Mouse (Mus musculus): ENCODE measurements at regions not wholly inside any gene's neighbourhood (a gene's known extent, or its start where the extent isn't known, plus 50 kb on each side); places are given as distances from the start of the nearest gene placed in this dataset.
"Not testable (repeated sequence)": the region's sequence is repeated elsewhere in the genome, so short reads cannot be mapped to it uniquely, and the experiment has no call there.

DNA sequence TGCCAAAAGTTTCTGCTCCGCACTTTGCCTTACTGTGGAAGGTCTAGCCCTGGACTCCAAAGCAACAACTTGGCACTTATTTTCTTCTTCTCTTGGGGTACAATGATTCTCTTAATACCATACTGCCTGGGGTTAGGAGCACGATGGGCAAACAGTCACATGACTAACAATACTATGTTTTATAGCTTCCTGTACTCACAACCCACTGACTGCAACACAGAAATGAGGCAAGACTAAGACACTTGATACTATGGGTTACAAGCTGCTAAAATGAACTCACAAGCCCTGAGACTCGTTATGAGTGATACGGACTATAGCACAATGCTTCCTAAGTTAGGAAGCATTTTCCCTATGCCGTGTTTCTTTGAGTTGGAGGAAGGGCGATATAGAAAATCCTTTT is 222.3 kb upstream of the Zpld1 start:
- DNase-seq (ENCODE audit: low spot score in 2 of 2): no peak

DNA sequence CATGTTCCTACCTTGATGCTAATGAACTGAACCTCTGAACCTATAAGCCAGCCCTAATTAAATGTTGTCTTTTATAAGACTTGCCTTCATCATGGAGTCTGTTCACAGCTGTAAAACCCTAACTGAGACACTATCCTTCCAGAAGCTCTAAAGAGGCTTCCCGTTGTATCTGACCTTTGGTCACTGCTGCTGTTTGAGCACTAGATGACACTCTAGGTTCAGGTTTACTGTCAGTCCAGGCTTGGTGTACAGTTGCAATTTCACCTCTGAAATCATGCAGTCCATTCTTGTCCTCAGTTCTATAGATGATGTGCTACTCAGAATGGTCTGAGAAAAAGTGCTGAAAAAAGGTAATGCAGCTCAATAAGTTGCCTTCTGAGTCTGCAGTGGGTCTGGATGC is 221.9 kb upstream of the Zpld1 start:
- DNase-seq (ENCODE audit: low spot score in 2 of 2): no peak

DNA sequence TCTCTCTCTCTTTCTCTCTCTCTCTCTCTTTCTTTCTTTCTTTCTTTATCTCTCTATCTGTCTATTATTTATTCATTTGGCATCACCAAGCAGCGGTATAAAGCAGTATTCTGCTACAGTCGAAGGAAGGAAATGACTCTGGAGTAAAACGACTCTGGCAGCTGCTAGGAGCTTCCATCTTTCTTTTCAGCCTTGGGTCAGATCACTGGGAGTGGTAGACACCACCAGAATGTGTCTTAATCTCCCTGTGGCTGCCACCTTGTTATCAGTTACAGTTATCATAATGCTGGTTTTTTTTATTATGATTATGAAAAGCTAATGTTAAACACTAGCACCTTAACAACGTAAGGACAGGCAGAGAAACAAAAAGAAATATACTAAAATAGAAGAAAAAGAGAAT is 219.2 kb upstream of the Zpld1 start:
- DNase-seq (ENCODE audit: low spot score in 2 of 2): no peak

DNA sequence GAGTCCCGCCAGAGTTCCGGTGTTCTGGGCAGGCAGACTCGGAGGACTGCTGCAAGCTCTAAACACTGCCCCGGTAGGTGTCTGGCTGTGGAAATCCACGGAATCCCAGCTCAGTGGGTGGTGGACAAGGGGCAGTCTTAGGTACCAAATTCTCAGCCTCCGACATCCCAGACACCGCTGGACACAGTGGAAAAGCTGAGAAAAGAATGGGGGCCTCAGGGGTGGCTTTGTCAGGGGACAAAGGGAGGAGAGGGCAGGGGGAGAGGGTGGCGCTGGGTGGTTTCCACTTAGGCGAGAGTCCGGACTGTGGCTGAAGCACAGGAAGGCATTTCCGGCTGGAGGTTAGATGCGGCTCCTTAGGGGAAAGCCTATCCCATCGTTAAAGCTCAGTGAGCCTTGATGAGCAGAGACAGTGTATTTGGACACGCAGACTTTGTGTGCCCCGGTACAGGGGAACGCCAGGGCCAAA is 217.5 kb upstream of the Zpld1 start:
- no peak for DNase-seq (ENCODE audit: low spot score in 2 of 2)

DNA sequence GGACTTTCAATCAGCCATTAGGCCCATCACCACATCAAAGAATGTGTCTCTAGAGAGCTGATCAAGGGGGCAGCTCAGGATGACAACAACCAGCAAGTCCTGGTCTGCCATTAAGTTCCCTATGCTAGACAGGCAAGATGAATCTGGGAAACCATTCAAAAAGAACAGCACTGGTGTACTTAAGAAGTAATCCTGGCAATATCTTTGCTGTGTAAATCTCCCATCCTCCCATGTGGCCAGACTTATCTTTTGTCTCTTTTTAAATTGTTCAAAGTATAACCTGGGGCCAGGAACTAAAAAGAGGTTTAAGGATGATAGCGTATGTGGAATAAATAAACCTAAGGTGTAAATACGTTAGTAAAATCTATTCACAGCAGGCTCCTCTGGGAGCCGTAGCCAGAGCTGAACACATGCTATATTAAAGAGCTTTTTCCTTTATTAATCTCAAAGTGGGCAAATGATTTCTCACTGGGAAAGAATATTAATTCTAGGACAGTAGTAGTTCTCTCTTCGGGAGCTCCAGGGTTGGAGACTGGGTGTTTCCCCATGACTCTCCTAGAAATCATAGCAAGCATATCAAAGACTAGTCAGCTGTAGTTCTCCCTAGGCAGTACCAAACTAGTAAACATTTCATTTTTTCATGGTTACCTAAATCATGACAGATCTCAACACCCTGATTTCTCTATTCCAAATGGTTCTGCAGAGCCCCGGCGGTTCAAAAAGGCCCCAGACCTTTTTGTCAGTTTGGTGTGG is 216.8 kb upstream of the Zpld1 start:
- DNase-seq (ENCODE audit: low spot score in 2 of 2): no peak

DNA sequence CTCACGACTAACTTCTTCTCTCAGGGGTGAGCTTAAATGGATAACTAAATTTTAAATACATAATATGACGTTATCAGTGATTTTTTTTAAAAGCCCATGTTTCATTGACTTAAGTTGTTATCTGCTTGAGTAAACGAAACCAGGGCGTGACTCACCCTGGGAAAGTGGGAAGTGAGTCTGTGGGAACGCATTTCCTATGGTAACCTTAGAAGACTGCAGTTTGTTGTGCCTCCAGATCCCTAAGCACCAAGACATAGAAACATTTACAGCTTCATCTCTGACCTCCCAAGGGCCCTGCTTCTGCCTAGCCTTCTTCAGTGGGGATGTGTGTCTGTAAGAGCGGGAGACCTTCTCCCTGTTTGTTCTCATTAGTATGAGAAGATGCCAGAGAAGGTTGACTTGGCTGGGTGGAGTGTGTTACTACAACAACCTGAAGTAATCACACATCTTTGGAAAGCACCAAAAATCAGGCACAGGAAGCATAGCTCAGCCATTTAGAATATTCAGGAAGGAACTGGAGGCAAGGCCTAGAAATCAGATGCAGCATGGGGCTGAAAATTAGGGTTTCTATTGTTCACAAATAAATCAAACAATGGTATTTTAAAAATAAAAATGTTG is 207.1 kb upstream of the Zpld1 start:
- no peak for DNase-seq (ENCODE audit: low spot score in 2 of 2)

DNA sequence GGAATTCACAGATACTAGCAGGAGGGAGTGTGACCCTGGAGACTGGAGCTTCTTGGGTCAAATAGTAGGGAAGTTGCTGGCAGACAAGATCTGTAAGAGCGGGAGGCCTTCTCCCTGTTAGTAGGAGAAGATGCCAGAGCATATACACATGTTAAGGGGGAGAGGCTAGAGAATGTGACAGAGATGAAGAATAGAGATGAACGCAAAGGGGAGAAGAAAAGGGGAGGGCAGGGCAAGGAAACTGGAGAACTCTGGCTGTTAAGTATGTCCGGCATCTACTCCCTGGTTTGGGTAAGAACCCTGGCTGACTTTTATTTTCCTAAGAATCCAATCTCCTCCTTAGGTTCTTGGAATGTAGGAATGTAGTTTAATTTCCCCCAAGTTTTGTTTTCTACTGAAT is 206.5 kb upstream of the Zpld1 start:
- no peak for DNase-seq (ENCODE audit: low spot score in 2 of 2)

DNA sequence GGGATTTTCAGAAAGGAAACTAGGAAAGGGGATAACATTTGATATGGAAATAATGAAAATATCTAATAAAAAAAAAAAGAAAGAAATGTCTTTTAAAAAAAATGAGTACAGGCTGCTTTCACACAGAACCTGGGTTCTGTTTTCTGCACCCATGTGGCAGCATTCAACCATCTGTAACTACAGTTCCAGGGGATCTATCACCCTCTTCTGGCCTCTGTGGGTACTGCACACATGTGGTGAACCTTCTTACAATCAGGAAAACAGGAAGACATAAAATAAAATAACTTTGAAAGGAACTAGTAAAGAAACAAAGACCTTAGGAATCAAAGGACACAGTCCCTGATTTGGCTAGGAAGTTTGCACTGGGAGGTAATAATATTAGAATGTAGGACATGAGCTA is 205.5 kb upstream of the Zpld1 start:
- DNase-seq (ENCODE audit: low spot score in 2 of 2): no peak

DNA sequence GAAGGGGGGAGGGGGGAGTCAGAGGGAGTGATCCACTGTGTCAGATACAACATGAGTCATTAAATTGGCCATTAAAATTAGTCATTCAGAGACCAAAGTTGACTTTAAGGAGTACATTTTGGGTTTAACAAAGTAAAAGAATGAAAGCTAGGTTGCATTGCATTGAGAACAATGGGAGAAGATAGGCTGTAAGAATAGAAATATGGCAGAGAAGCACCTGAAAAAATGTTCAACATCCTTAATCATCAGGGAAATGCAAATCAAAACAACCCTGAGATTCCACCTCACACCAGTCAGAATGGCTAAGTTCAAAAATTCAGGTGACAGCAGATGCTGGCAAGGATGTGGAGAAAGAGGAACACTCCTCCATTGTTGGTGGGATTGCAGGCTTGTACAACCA is 202.0 kb upstream of the Zpld1 start:
- not testable (repeated sequence) for DNase-seq (ENCODE audit: low spot score in 2 of 2)

DNA sequence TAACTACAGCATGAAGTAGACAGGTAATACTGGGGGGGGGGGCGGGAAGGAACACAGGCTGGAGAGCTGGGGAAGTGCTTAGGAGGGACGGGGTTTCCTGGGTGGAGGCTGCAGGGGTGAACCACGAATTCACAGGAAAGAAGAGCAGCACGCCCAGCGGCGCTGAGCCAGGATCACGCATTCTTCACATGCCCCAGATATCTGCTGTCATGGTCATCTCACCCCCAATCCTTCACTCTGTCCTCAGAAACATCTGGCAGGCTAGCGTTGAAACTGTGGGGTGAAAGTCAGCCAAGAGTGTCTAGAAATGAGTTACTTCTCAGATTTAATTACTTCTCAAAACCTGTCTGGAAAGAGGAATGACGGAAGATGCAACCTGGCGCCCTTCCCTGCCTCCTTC is 197.3 kb upstream of the Zpld1 start:
- no peak for DNase-seq (ENCODE audit: low spot score in 2 of 2)

DNA sequence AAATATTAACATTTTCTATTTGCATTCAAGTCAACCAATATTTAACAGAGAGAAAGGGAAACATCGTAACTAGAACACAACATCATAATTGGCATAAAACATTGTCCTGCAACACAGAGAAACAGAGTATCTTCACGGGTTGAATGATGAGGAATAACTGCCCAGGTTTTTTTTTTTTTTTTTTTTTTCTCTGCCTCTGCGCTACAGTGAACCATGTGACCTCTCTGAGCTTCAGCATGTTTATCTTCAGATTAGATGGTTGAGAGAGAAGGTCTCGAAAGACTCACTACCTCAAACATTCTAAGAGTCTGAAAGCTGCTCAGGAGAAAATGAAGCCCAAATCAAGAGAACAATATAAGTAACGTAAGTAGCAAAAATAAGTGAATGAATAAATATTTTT is 196.4 kb upstream of the Zpld1 start:
- no peak for DNase-seq (ENCODE audit: low spot score in 2 of 2)

DNA sequence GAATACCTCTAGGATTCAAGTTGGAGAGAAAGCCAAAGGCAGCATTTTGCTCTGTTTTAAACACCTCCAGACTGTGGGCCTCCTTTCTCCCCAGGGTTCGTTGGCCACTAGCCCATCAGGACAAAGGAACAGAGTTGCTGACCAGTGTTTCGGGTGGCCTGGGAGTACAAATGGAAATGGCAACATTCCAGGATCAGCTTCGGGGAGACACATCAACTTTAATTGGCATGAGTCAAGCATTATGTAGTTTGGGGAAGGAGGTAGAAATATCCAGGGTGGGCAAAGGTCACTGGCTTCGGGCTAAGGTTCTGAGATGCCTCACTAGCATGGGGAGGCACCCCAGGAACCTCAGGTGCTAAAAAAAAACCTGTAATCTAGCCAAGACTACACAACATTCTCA is 194.3 kb upstream of the Zpld1 start:
- DNase-seq (ENCODE audit: low spot score in 2 of 2): no peak

DNA sequence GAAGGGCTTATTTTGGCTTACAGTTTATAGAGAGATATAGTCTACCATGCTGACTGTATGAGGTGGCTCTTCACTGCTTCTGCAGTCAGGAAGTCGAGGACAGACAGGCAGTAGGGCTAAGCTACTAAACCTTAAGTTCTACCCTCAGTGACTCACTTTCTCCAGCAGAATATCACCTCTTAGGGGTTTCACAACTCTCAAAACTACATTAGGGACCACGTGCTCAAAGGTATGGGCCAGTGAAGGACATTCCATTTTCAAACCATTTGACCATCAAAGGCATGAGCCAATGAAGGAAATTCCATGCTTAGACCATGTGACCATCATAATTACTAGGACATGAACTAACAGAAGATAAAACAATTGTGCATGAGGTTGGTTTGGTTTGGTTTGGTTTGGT is 186.6 kb upstream of the Zpld1 start:
- DNase-seq (ENCODE audit: low spot score in 2 of 2): no peak

DNA sequence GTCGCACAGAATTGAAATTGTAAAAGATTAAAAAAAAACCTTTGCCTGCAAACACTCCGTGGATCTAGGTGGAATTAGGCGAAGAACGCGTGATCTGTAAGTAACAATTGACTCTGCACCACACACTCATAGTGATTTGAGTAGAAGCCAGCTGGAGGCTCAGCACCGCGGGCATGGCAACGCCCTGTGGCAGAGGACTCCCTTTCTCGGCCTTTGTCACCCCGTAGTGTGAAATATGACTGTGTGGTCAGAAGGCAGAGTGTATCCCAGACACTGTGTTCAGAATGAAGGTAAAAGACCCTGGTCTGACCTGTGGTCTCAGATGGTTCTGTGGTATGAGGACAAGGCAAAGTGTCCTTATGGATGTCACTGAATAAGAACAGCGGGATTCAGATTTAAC is 183.0 kb upstream of the Zpld1 start:
- no peak for DNase-seq (ENCODE audit: low spot score in 2 of 2)

DNA sequence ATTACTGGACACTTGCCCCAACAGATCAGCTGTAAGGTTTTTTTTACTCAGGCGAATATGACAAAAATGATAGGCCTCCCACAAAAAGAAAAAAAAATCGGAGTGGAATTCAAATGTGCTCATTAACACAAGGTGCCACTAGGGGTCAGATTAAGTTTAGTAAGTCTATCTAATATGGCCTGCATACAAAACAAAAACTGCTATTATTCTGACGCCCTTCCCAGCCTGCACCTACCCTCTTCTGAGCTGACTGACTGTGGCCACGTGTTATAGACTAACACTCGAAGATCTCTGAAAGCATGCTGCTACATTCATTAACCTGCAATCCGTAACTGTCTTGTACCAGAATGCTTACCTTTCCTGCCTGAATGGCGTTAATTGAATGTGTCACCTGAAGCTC is 182.5 kb upstream of the Zpld1 start:
- no peak for DNase-seq (ENCODE audit: low spot score in 2 of 2)

DNA sequence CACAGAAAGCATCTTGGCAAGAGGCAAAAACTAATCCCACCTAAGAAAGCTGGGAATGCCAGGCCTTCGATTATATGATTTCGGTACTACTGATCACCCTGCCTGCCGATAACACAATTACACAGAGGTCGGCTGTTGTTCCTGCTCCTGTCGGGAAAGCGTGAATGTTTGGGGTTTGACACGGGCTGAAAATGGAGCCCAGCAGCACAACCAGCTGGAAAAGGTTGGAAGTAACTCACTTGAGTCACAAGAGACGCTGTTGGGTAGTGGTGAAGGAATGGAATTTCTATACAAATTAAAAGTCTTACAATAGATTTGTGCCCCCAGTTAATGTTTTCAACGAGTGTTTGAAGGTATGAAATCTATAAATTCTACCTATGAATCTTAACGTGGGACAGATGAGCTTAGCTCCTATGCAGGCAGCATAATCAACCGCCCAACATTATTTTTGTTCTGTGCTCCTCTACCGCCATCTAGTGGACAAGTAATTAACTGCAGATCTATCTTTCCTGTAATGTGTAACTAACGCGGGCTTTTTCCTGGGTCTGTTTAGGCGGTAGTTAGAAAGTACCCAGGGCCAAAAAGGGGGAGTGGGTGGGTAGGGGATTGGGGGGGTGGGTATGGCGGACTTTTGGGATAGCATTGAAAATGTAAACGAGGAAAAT is 178.9 kb upstream of the Zpld1 start:
- DNase-seq (ENCODE audit: low spot score in 2 of 2): peak; percentile 36 to 68

DNA sequence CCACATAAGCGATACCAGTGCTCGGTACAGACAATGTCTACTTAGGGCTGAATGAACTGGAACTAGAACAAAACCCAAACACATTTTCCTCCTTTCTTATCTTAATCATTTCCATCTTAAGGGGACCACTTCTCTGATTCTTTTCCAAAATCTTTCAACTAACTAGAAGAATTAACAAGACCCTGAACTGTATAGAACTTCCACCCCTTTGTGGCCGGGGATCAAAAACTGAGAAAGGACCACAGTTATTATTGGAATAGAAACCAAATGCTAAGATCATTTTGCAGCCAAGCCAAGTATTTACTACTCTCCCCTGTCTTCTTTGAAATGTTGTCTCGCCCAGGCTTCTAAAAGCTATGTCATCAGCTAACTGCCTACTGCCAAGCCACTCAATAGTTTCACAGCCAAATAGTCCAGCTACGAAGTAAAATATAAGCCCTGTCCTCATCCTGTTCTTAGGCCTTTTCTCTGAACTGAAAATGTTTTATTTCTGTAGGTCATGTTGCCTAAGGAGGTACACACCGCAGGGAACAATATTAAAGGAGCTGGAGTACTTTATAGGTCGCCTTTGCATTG is 177.3 kb upstream of the Zpld1 start:
- no peak for DNase-seq (ENCODE audit: low spot score in 2 of 2)

DNA sequence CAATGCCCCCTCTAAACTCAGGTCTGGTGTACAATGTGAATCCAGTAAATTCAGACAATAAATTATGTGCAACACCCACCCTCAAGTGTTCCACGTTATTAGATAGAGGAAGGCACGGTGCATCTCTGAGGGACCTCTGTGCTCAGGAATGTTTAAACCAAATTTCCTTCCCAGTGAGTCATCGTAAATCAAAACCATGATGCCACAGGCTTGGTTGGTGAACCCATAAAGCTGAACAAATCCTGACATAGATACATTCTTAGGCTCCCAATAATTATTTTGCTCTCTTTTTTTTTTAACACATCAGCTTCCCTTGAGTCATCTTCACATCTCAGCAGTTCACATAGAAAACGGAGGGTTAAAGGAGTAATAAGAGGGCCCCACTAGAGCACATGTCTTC is 173.6 kb upstream of the Zpld1 start:
- no peak for DNase-seq (ENCODE audit: low spot score in 2 of 2)

DNA sequence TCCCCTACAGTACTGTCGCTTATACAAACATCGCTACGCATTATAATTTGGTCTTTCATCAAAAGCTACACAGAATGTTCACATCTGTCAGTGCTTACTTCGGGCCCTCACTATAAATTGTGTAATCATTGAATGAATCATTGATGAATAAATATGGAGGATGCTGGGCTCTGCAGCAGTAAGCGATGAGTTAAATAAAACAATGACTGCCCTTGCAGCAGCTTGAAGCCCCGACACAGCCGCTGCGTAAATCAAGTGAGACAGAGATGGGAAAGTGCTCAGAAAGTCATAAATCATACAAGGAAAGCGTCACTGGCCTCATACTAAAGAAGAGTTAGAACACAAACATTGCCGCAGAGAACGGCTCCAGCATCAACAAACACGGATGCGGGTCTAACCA is 172.9 kb upstream of the Zpld1 start:
- no peak for DNase-seq (ENCODE audit: low spot score in 2 of 2)

DNA sequence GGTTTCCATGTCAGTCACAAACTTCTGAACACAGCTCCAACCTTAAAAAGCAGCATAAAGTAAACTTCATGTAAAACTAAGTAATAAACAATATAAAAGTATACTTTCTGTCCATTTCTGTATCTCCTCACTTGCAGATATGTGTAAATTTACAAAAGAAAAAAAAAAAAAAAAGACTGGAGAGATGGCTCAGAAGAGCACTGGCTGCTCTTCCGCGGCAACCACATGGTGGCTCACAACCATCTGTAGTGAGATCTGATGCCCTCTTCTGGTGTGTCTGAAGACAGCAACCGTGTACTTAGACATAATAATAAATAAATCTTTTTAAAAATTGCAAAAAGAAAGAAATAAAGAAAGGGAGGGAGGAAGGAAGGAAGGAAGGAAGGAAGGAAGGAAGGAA is 171.9 kb upstream of the Zpld1 start:
- no peak for DNase-seq (ENCODE audit: low spot score in 2 of 2)

DNA sequence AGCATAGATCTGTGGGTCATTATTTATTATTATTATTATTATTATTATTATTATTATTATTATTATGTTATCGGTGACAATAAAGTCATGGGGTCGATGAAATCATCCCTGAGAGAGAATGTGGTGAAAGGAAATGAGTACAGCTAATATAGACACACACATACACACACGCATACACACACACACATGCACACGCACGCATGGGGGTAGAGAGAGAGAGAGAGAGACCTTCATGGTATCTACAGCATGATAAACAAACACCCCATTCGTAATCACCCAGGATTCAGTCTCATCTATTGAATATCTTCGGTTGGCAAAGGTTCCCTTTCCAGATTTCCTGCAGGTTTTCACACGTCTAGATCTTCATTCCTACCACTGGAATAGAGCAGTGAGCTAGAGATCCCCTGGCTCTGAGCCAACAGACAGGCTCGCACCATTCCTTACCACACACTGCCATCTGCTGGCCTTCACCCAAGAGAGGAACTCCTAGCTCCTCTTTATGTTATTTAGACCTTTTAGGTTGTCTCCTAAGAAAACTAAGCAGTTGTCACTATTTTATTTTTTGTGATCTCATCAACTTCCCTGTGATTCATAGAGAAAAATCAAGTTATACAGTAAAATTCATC is 171.2 kb upstream of the Zpld1 start:
- peak; percentile 92 to 96 for DNase-seq (ENCODE audit: low spot score in 2 of 2)

DNA sequence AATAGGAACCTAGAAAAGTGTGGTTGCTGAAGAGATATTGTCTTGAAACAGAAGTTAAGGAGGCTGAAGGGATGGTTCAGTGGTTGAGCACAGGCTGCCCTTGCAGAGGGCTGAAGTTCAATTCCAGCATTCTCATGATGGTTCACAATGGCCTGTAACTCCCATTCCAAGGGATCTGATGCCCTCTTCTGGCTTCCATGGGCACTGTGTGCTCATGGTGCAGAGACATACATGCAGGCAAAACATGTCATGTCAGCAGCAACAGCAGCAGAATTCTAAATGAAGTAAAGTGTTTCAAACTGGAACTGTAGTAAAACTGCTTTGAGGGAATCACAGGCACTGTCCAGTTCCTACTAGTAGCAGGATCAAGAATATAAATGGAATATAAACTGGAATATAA is 162.7 kb upstream of the Zpld1 start:
- DNase-seq (ENCODE audit: low spot score in 2 of 2): no peak
